Comparison of ENCODE assay signal across 8 mouse cellular contexts in the genomic region with DNA sequence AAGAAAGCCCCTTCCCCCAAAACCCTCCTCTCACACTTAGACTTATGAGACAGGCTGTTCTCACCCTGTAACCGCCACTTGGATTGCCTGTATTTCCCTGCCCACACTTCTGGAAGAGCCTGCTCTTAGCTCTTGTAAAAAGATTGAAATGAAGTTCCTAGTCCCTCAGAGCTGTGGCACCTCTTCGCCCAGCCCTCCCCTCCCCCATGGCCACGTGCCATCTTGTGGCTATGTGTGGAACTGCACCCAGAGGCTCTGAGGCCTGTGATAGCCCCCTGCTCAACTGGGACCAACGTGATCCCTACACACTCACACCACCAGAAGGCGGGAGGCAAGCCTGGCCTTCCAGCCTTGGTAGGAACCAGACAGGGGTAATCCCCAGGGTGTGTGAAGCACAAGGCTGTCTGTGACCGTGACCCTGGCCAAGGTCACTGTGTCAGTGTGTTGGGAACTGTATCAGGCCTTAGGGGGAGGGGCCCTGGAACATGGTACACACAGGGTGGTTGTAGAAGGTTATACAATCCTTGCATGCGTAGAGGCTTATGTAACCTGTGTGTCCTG. TPM values are rescaled to one million over a fixed set of nuclear protein-coding genes. Genes with fewer than 3 reads are reported as not detected.
DNase-seq lines count a peak whose midpoint lies in the region; ATAC-seq and TF ChIP-seq lines count a peak whose summit lies in the region.

No protein-coding gene starts in this region.

- in situ Hi-C loops in Patski (cut with MboI; ENCODE audit: low pct_unique_long_range_greater_than_20kb), result no loop called here

- DNase-seq in 3T3-L1 (ENCODE audit: low read depth, low spot score) (peak; percentile 68), Patski (ENCODE audit: low read depth, low spot score) (no peak)
- peak; percentile 86 to 94 for DNase-seq in cerebellum, postnatal 14 days
- DNase-seq in gastrocnemius, postnatal 4 days (ENCODE audit: low spot score in 2 of 2), result peak; percentile 77 to 79
- DNase-seq in liver, embryonic 13.5 days, result peak; percentile 67

- H3K27me3 ChIP-seq in Patski (no peaks in the 10 kb centered on the region), myocyte (ENCODE audit: control insufficient read depth, insufficient read depth, insufficient read length) (no peaks in the 10 kb centered on the region)
- H3K27me3 ChIP-seq in intestine, embryonic 16.5 days (replicated peaks; ENCODE audit: control insufficient read depth, insufficient read depth, low read length), result no peaks in the 10 kb centered on the region
- no peaks in the 10 kb centered on the region for H3K27me3 ChIP-seq in liver, embryonic 13.5 days
- no peaks in the 10 kb centered on the region for H3K27me3 ChIP-seq in stomach, embryonic 16.5 days (ENCODE audit: control insufficient read depth, insufficient read depth, low read length)

- peak; percentile 39 for TF ChIP-seq POLR2A in myocyte (IDR thresholded peaks at IDR 0.05; ENCODE audit: insufficient read length, low read depth)

- POLR2A ChIA-PET in Patski (lab: Charles Lee), result interaction anchor here (1.3 kb wide), 1 partner anchor 13 kb away, joined by 4 read pairs; no protein-coding TSS in a partner anchor

- no peaks in the 10 kb centered on the region for H3K9me3 ChIP-seq in intestine, embryonic 16.5 days (ENCODE audit: control insufficient read depth, low read length)
- no peaks in the 10 kb centered on the region for H3K9me3 ChIP-seq in liver, embryonic 13.5 days (replicated peaks)
- no peaks in the 10 kb centered on the region for H3K9me3 ChIP-seq in stomach, embryonic 16.5 days (replicated peaks; ENCODE audit: control insufficient read depth, low read length)

- H3ac ChIP-seq in myocyte (ENCODE audit: control insufficient read depth, insufficient read length), result no peak overlapping the region

- CTCF ChIA-PET in Patski (lab: Charles Lee), result interaction anchor here (1.0 to 2.5 kb wide), 4 partner anchors 12 to 32 kb away, joined by 4 to 17 read pairs (median 8); no protein-coding TSS in a partner anchor

- H3K27ac ChIP-seq in intestine, embryonic 16.5 days (ENCODE audit: low read length), result peak overlapping the region; percentile 97
- peak overlapping the region; percentile 93 for H3K27ac ChIP-seq in liver, embryonic 13.5 days
- peak overlapping the region; percentile 78 for H3K27ac ChIP-seq in stomach, embryonic 16.5 days (ENCODE audit: low read length)

- 21% methylated on average over 7 of the region's 7 CpGs for WGBS in intestine, embryonic 16.5 days
- 15% methylated on average over 7 of the region's 7 CpGs for WGBS in liver, embryonic 13.5 days (ENCODE audit: insufficient replicate concordance)
- WGBS in stomach, embryonic 16.5 days, result 24% methylated on average over 7 of the region's 7 CpGs

- H3K4me2 ChIP-seq in intestine, embryonic 16.5 days (ENCODE audit: low read depth, low read length), result peak overlapping the region; percentile 61
- peak overlapping the region; percentile 32 for H3K4me2 ChIP-seq in liver, embryonic 13.5 days
- peak overlapping the region; percentile 57 for H3K4me2 ChIP-seq in myocyte (ENCODE audit: low read depth)
- no peak overlapping the region for H3K4me2 ChIP-seq in stomach, embryonic 16.5 days (ENCODE audit: low read depth, low read length)

- TF ChIP-seq CTCF in Patski (IDR thresholded peaks at IDR 0.05), result peak; percentile 93

- no peak for ATAC-seq in Patski
- ATAC-seq in intestine, embryonic 16.5 days, result no peak
- ATAC-seq in liver, embryonic 13.5 days (ENCODE audit: low read depth), result peak; percentile 35
- ATAC-seq in stomach, embryonic 16.5 days (ENCODE audit: insufficient read depth, low FRiP score), result no peak

- H3K36me3 ChIP-seq in intestine, embryonic 16.5 days (ENCODE audit: control insufficient read depth, insufficient read depth, low read length), result peaks cover 14% of the 10 kb centered on the region; the same call in 1 of the 2 replicates
- H3K36me3 ChIP-seq in liver, embryonic 13.5 days, result peaks cover 33% of the 10 kb centered on the region
- H3K36me3 ChIP-seq in myocyte (ENCODE audit: control insufficient read depth, insufficient read depth), result peaks cover 7% of the 10 kb centered on the region
- peaks cover 5% of the 10 kb centered on the region; the same call in 1 of the 2 replicates for H3K36me3 ChIP-seq in stomach, embryonic 16.5 days (ENCODE audit: control insufficient read depth, insufficient read depth, low read length)

- H3K4me1 ChIP-seq in intestine, embryonic 16.5 days (ENCODE audit: control insufficient read depth, insufficient read depth, low read length), result peaks cover 65% of the 10 kb centered on the region
- H3K4me1 ChIP-seq in liver, embryonic 13.5 days (replicated peaks), result peaks cover 78% of the 10 kb centered on the region
- H3K4me1 ChIP-seq in stomach, embryonic 16.5 days (ENCODE audit: control insufficient read depth, insufficient read depth, low read length), result peaks cover 51% of the 10 kb centered on the region

- peaks cover 10% of the 10 kb centered on the region for H3K79me2 ChIP-seq in myocyte (ENCODE audit: control insufficient read depth, insufficient read depth)

- H3K4me3 ChIP-seq in intestine, embryonic 16.5 days (ENCODE audit: low read length), result no peak overlapping the region
- H3K4me3 ChIP-seq in liver, embryonic 13.5 days (replicated peaks), result no peak overlapping the region
- no peak overlapping the region for H3K4me3 ChIP-seq in myocyte
- H3K4me3 ChIP-seq in stomach, embryonic 16.5 days (replicated peaks; ENCODE audit: low read length), result no peak overlapping the region

- peak overlapping the region; percentile 50 for H3K9ac ChIP-seq in intestine, embryonic 16.5 days (ENCODE audit: low read depth, low read length)
- peak overlapping the region; percentile 53 for H3K9ac ChIP-seq in liver, embryonic 13.5 days
- no peak overlapping the region for H3K9ac ChIP-seq in stomach, embryonic 16.5 days (ENCODE audit: low read length)

TF ChIP-seq in myocyte, 11 proteins besides CTCF, POLR2A, EP300 and RAD21:
- TF ChIP-seq TCF3 (IDR thresholded peaks at IDR 0.05; ENCODE audit: insufficient read length, low read depth), result no peak
- TF ChIP-seq CEBPB (IDR thresholded peaks at IDR 0.05; ENCODE audit: insufficient read depth, poor library complexity, severe bottlenecking), result no peak
- TF ChIP-seq USF1 (IDR thresholded peaks at IDR 0.05; ENCODE audit: low read depth), result peak; percentile 53
- TF ChIP-seq MYOG (IDR thresholded peaks at IDR 0.05; ENCODE audit: control insufficient read depth in 1 of 3, insufficient read depth in 1 of 3, insufficient read length in 2 of 3, low read depth in 2 of 3), result peak in 1 of 3 experiments; percentile 14

RNA-seq across cellular contexts. Expression of gene Thra, which starts 14.3 kb away (rescaled TPM):
- polyA plus RNA-seq in Patski (2021) (44.7 TPM), myocyte (2012; fragmentation: generic; extraction: Trizol) (68.9 TPM)
- 100 to 1,000 TPM; 225 TPM for total RNA-seq in gastrocnemius, postnatal 4 days (2021)
- 41.5 and 42.0 TPM in 2 replicates for polyA plus RNA-seq in intestine, embryonic 16.5 days (2015; fragmentation: Nextera tagmentation; extraction: Ambion mirVana)
- 8.8 and 9.8 TPM in 2 replicates for polyA plus RNA-seq in liver, embryonic 13.5 days (2015; fragmentation: Nextera tagmentation; extraction: Ambion mirVana)
- 32.9 and 37.8 TPM in 2 replicates for polyA plus RNA-seq in stomach, embryonic 16.5 days (2015; fragmentation: Nextera tagmentation; extraction: Ambion mirVana)

RNA-seq across cellular contexts. Expression of gene Nr1d1, which starts 20.4 kb away (rescaled TPM):
- 37.2 TPM for polyA plus RNA-seq in Patski (2021)
- 10 to 100 TPM; 26.7 to 34.2 TPM for total RNA-seq in gastrocnemius, postnatal 4 days (2021)
- polyA plus RNA-seq in intestine, embryonic 16.5 days (2015; fragmentation: Nextera tagmentation; extraction: Ambion mirVana), result 2.3 and 2.7 TPM in 2 replicates
- polyA plus RNA-seq in liver, embryonic 13.5 days (2015; fragmentation: Nextera tagmentation; extraction: Ambion mirVana), result 0.59 and 1.0 TPM in 2 replicates
- polyA plus RNA-seq in myocyte (2012; fragmentation: generic; extraction: Trizol), result 49.1 TPM
- polyA plus RNA-seq in stomach, embryonic 16.5 days (2015; fragmentation: Nextera tagmentation; extraction: Ambion mirVana), result 2.6 and 4.1 TPM in 2 replicates

RNA-seq across cellular contexts. Expression of gene Med24, which starts 25.5 kb away (rescaled TPM):
- 47.2 TPM for polyA plus RNA-seq in Patski (2021)
- total RNA-seq in gastrocnemius, postnatal 4 days (2021), result 10 to 100 TPM; 47.8 to 58.0 TPM
- polyA plus RNA-seq in intestine, embryonic 16.5 days (2015; fragmentation: Nextera tagmentation; extraction: Ambion mirVana), result 36.8 and 38.5 TPM in 2 replicates
- 27.6 and 36.0 TPM in 2 replicates for polyA plus RNA-seq in liver, embryonic 13.5 days (2015; fragmentation: Nextera tagmentation; extraction: Ambion mirVana)
- 32.5 TPM for polyA plus RNA-seq in myocyte (2012; fragmentation: generic; extraction: Trizol)
- 42.2 and 44.2 TPM in 2 replicates for polyA plus RNA-seq in stomach, embryonic 16.5 days (2015; fragmentation: Nextera tagmentation; extraction: Ambion mirVana)

RNA-seq across cellular contexts. Expression of gene Msl1, which starts 40.6 kb away (rescaled TPM):
- polyA plus RNA-seq in Patski (2021) (69.9 TPM), myocyte (2012; fragmentation: generic; extraction: Trizol) (35.6 TPM)
- 10 to 100 TPM; 79.3 to 83.9 TPM for total RNA-seq in gastrocnemius, postnatal 4 days (2021)
- 13.5 and 14.5 TPM in 2 replicates for polyA plus RNA-seq in intestine, embryonic 16.5 days (2015; fragmentation: Nextera tagmentation; extraction: Ambion mirVana)
- 6.8 and 6.9 TPM in 2 replicates for polyA plus RNA-seq in liver, embryonic 13.5 days (2015; fragmentation: Nextera tagmentation; extraction: Ambion mirVana)
- polyA plus RNA-seq in stomach, embryonic 16.5 days (2015; fragmentation: Nextera tagmentation; extraction: Ambion mirVana), result 18.0 and 18.4 TPM in 2 replicates

RNA-seq across cellular contexts. Expression of gene Casc3, which starts 50.0 kb away (rescaled TPM):
- 39.4 TPM for polyA plus RNA-seq in Patski (2021)
- total RNA-seq in gastrocnemius, postnatal 4 days (2021), result 10 to 100 TPM; 28.3 to 31.6 TPM
- 23.1 and 24.3 TPM in 2 replicates for polyA plus RNA-seq in intestine, embryonic 16.5 days (2015; fragmentation: Nextera tagmentation; extraction: Ambion mirVana)
- polyA plus RNA-seq in liver, embryonic 13.5 days (2015; fragmentation: Nextera tagmentation; extraction: Ambion mirVana), result 13.3 and 16.1 TPM in 2 replicates
- 22.1 TPM for polyA plus RNA-seq in myocyte (2012; fragmentation: generic; extraction: Trizol)
- 25.1 and 26.3 TPM in 2 replicates for polyA plus RNA-seq in stomach, embryonic 16.5 days (2015; fragmentation: Nextera tagmentation; extraction: Ambion mirVana)
